Comparison of ENCODE assay signal across 15 mouse cellular contexts in the genomic region with DNA sequence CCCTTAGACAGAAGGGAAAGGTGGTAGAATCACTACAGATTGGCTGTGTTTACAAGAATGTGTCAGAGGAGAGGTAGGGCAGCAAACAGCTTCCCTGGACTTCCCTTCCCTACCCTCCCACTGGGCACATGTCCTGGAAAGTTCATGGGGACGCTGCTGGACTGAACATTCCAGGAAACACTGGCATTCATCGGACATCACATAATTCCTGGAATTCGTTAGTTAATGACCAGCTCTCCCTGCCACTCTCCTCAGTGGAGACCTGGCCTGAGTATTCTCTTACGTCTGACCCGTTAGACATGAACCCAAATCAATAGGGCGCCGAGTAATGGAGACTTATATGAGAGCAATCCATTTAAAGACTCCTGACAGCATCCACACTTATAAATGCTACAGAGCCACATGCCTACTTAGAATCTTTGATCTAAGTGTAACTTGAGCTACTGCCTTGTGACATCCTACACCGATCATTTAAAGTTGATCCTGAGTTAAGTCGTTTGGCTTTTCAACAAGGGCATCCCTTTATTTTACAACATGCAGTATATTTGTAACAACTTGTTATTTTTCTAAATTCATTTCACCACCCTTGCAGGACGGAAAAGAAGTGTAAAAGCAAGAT.
DNase-seq lines count a peak whose midpoint lies in the region; ATAC-seq and TF ChIP-seq lines count a peak whose summit lies in the region.
"Had no signal": no experiment of that assay in that cellular context is flagged by ENCODE, and none has a peak within 500 bp of the region (broad histone marks: within the 10 kb centered on the region; RNA-seq: fewer than 3 reads in every experiment).

No protein-coding gene starts in this region.

- H3K36me3 ChIP-seq in liver, adult 2 months (ENCODE audit: control insufficient read depth, insufficient read depth, low read length) = no peaks in the 10 kb centered on the region
- no peaks in the 10 kb centered on the region for H3K36me3 ChIP-seq in liver, embryonic 12.5 days
- no peaks in the 10 kb centered on the region for H3K36me3 ChIP-seq in kidney, postnatal 0 days (ENCODE audit: insufficient read depth, low read length)
- no peaks in the 10 kb centered on the region for H3K36me3 ChIP-seq in intestine, embryonic 15.5 days

- no peaks in the 10 kb centered on the region for H3K9me3 ChIP-seq in liver, embryonic 12.5 days (replicated peaks)
- no peaks in the 10 kb centered on the region for H3K9me3 ChIP-seq in kidney, postnatal 0 days (replicated peaks; ENCODE audit: low read length)
- H3K9me3 ChIP-seq in intestine, embryonic 15.5 days = no peaks in the 10 kb centered on the region
- H3K9me3 ChIP-seq: forebrain, embryonic 13.5 days had no signal

- no peak overlapping the region; the same call in 1 of the 2 replicates for H3K27ac ChIP-seq in liver, adult 2 months (replicated peaks; ENCODE audit: insufficient read depth, low read depth, low read length)
- no peak overlapping the region for H3K27ac ChIP-seq in liver, embryonic 12.5 days
- H3K27ac ChIP-seq in kidney, postnatal 0 days = no peak overlapping the region
- no peak overlapping the region for H3K27ac ChIP-seq in intestine, embryonic 15.5 days
- H3K27ac ChIP-seq: forebrain, embryonic 13.5 days; liver, embryonic 14.5 days had no signal

- no peak for ATAC-seq in liver, embryonic 12.5 days
- peak; percentile 59; the same call in 1 of the 2 replicates for ATAC-seq in kidney, postnatal 0 days (replicated peaks; ENCODE audit: low FRiP score, low read depth)
- no peak for ATAC-seq in intestine, embryonic 15.5 days
- ATAC-seq: activated CD4-positive, CD25-positive, alpha-beta regulatory T cell, adult 4 months; forebrain, embryonic 13.5 days; midbrain, embryonic 16.5 days had no signal

- no peaks in the 10 kb centered on the region for H3K27me3 ChIP-seq in liver, adult 2 months (ENCODE audit: control insufficient read depth, insufficient read depth, low read length)
- no peaks in the 10 kb centered on the region for H3K27me3 ChIP-seq in liver, embryonic 12.5 days (replicated peaks)
- no peaks in the 10 kb centered on the region for H3K27me3 ChIP-seq in kidney, postnatal 0 days (ENCODE audit: insufficient read depth, low read length)
- H3K27me3 ChIP-seq in intestine, embryonic 15.5 days (replicated peaks) = no peaks in the 10 kb centered on the region
- H3K27me3 ChIP-seq: CH12.LX; forebrain, embryonic 13.5 days had no signal

- H3K79me2 ChIP-seq in liver, adult 2 months (ENCODE audit: control insufficient read depth, insufficient read depth, low read length) = no peaks in the 10 kb centered on the region

- TF ChIP-seq POLR2A in liver, adult 2 months (IDR thresholded peaks at IDR 0.05; ENCODE audit: extremely low read depth, insufficient read depth, low read length) = no peak

- peaks cover 25% of the 10 kb centered on the region for H3K4me1 ChIP-seq in liver, adult 2 months (ENCODE audit: control insufficient read depth, insufficient read depth, low read length)
- H3K4me1 ChIP-seq in liver, embryonic 12.5 days = no peaks in the 10 kb centered on the region
- H3K4me1 ChIP-seq in kidney, postnatal 0 days (replicated peaks; ENCODE audit: insufficient read depth, low read length) = no peaks in the 10 kb centered on the region; the same call in 1 of the 2 replicates
- no peaks in the 10 kb centered on the region for H3K4me1 ChIP-seq in intestine, embryonic 15.5 days (replicated peaks)

- WGBS in liver, adult 2 months = 21% methylated on average over 10 of the region's 10 CpGs
- WGBS in liver, embryonic 12.5 days (ENCODE audit: insufficient replicate concordance) = 69% methylated on average over 10 of the region's 10 CpGs
- 19% methylated on average over 10 of the region's 10 CpGs for WGBS in kidney, postnatal 0 days
- WGBS in intestine, embryonic 15.5 days = 56% methylated on average over 10 of the region's 10 CpGs

- no peak overlapping the region for H3K4me2 ChIP-seq in liver, embryonic 12.5 days
- no peak overlapping the region for H3K4me2 ChIP-seq in kidney, postnatal 0 days (ENCODE audit: low read length)
- H3K4me2 ChIP-seq in intestine, embryonic 15.5 days (replicated peaks) = no peak overlapping the region
- H3K4me2 ChIP-seq: forebrain, embryonic 13.5 days had no signal

- peak; percentile 25 for DNase-seq in adrenal gland, postnatal 14 days
- DNase-seq in adrenal gland, postnatal 10 days = no peak
- DNase-seq in liver, adult 2 months (ENCODE audit: extremely low read depth, low read depth, low spot score) = peak; percentile 99
- DNase-seq in kidney, postnatal 0 days (ENCODE audit: low spot score) = peak; percentile 80
- DNase-seq in lung, postnatal 4 days = peak; percentile 25 to 41
- no peak for DNase-seq in T-cell, adult 2 months (ENCODE audit: low spot score)
- DNase-seq: cerebellum, adult 11-12 months; heart, adult 11 months had no signal

- no peak overlapping the region for H3K9ac ChIP-seq in liver, adult 2 months (ENCODE audit: low read depth, low read length)
- H3K9ac ChIP-seq in liver, embryonic 12.5 days = no peak overlapping the region
- H3K9ac ChIP-seq in kidney, postnatal 0 days (ENCODE audit: low read depth, low read length) = no peak overlapping the region
- no peak overlapping the region for H3K9ac ChIP-seq in intestine, embryonic 15.5 days
- H3K9ac ChIP-seq: forebrain, embryonic 13.5 days; liver, embryonic 14.5 days had no signal

- no peak for TF ChIP-seq CTCF in liver, adult 2 months (IDR thresholded peaks at IDR 0.05; ENCODE audit: low read depth, low read length)
- no peak for TF ChIP-seq CTCF in kidney, postnatal 0 days (IDR thresholded peaks at IDR 0.05; ENCODE audit: low read depth)

- no peak overlapping the region for H3K4me3 ChIP-seq in liver, adult 2 months (ENCODE audit: insufficient read depth, low read depth, low read length)
- H3K4me3 ChIP-seq in liver, embryonic 12.5 days = no peak overlapping the region
- no peak overlapping the region for H3K4me3 ChIP-seq in kidney, postnatal 0 days (replicated peaks; ENCODE audit: low read depth, low read length)
- H3K4me3 ChIP-seq in intestine, embryonic 15.5 days (replicated peaks) = no peak overlapping the region
- H3K4me3 ChIP-seq: forebrain, embryonic 13.5 days had no signal

Comparison
In these comparisons a context has a peak if more than half of its experiments do, and no peak if none do; other contexts are left out.
1. DNase-seq: peak in adrenal gland, postnatal 14 days (single experiment), liver, adult 2 months (single experiment), kidney, postnatal 0 days (single experiment) and lung, postnatal 4 days (2 of 2); none in adrenal gland, postnatal 10 days (single experiment) and T-cell, adult 2 months (single experiment).